In the genomic region with DNA sequence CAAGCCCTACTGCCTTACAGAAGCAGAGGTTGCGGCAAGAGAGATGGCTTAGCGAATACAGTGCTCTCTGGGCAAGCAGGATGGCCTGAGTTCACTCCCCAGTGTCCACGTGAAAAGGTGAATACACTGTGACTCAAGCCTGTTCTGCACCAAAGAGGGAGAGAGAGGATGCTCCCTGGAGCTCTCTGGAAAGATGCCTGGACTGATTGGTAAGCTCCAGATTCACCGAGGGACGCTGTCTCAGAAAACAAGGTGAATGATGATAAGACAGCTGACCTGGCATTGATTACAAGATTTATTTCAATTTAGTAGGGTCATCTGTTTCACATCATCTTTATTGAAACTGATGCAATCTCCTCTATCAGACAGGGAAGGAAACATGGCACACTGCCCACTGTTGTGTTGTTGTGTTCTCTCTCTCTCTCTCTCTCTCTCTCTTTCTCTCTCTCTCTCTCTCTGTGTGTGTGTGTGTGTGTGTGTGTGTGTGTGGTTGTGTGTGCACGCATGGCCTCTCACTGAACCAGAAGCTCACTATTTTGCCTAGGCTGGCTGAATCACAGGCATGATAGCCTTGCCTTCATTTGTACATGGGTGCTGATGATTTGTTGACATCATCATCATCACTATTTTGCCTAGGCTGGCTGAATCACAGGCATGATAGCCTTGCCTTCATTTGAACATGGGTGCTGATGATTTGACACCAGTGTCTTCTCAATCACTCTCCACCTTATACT, we compare ENCODE assay signal across 36 mouse cellular contexts. TPM values are rescaled to one million over a fixed set of nuclear protein-coding genes. Genes with fewer than 3 reads are reported as not detected.
A peak's percentile ranks its signal among the peaks of the same experiment; 100 is the strongest.
DNase-seq lines count a peak whose midpoint lies in the region; ATAC-seq and TF ChIP-seq lines count a peak whose summit lies in the region.
"Had no signal": no experiment of that assay in that cellular context is flagged by ENCODE, and none has a peak within 500 bp of the region (broad histone marks: within the 10 kb centered on the region; RNA-seq: fewer than 3 reads in every experiment).

No protein-coding gene starts in this region.

- intact Hi-C loops in heart, adult 2 months (cut with DNase I), result no loop called here

- TF ChIP-seq POLR2A in heart, adult 2 months (IDR thresholded peaks at IDR 0.05; ENCODE audit: insufficient read depth, low read depth, low read length), result no peak

- TF ChIP-seq EP300 in heart, adult 2 months (IDR thresholded peaks at IDR 0.05; ENCODE audit: insufficient read depth, low read depth, low read length), result no peak
- TF ChIP-seq EP300 in heart, postnatal 0 days (IDR thresholded peaks at IDR 0.05; ENCODE audit: low read depth), result no peak

- no peak overlapping the region for H3K27ac ChIP-seq in heart, embryonic 11.5 days (ENCODE audit: low read depth, low read length)
- no peak overlapping the region for H3K27ac ChIP-seq in heart, adult 2 months
- H3K27ac ChIP-seq in heart, postnatal 0 days (ENCODE audit: low read depth), result peak overlapping the region; percentile 72
- H3K27ac ChIP-seq: embryonic facial prominence, embryonic 10.5 days; forebrain, embryonic 15.5 days; hindbrain, embryonic 10.5 days; layer of hippocampus, adult 2 months; midbrain, embryonic 15.5 days; neural tube, embryonic 13.5 days had no signal

- no peaks in the 10 kb centered on the region for H3K4me1 ChIP-seq in heart, embryonic 11.5 days (ENCODE audit: control insufficient read depth, insufficient read depth, low read length)
- no peaks in the 10 kb centered on the region for H3K4me1 ChIP-seq in heart, adult 2 months (ENCODE audit: control insufficient read depth, insufficient read depth, low read length)
- peaks cover 16% of the 10 kb centered on the region; the same call in 1 of the 2 replicates for H3K4me1 ChIP-seq in heart, postnatal 0 days (ENCODE audit: control insufficient read depth, insufficient read depth)
- H3K4me1 ChIP-seq: midbrain, embryonic 15.5 days; neural tube, embryonic 13.5 days had no signal

- peak; percentile 25 for DNase-seq in adrenal gland, adult 2 months
- DNase-seq in adrenal gland, postnatal 36 days, result no peak
- no peak for DNase-seq in heart, adult 2 months
- DNase-seq in heart, postnatal 0 days (ENCODE audit: low spot score), result no peak
- no peak for DNase-seq in heart, adult 18-20 months
- peak; percentile 38 to 50 for DNase-seq in cerebellum, postnatal 25 days
- DNase-seq in frontal cortex, postnatal 10 days (ENCODE audit: low spot score in 2 of 2), result no peak
- DNase-seq: adrenal gland, postnatal 10 days; gastrocnemius, postnatal 10 days; kidney, postnatal 25 days; layer of hippocampus, postnatal 36 days; lung, postnatal 4 days; retina, postnatal 1 day; right cerebral cortex, postnatal 25 days; thymus, postnatal 14 days had no signal

- peak; percentile 53 for ATAC-seq in heart, embryonic 11.5 days (replicated peaks; ENCODE audit: insufficient number of reproducible peaks, low FRiP score, low TSS enrichment)
- peak; percentile 42 for ATAC-seq in heart, postnatal 0 days (ENCODE audit: insufficient read depth, low read depth)
- ATAC-seq: CD4-positive, CD25-positive, alpha-beta regulatory T cell, adult 4 months; forebrain, embryonic 15.5 days; hindbrain, embryonic 16.5 days; intestine, embryonic 16.5 days; midbrain, embryonic 15.5 days; Patski had no signal

- no peak overlapping the region for H3K4me2 ChIP-seq in heart, embryonic 11.5 days
- no peak overlapping the region for H3K4me2 ChIP-seq in heart, postnatal 0 days (ENCODE audit: low read depth, low read length)
- H3K4me2 ChIP-seq: forebrain, embryonic 15.5 days; midbrain, embryonic 15.5 days; neural tube, embryonic 13.5 days had no signal

- H3K27me3 ChIP-seq in heart, embryonic 11.5 days (ENCODE audit: control insufficient read depth, insufficient read depth, low read length), result no peaks in the 10 kb centered on the region
- H3K27me3 ChIP-seq in heart, adult 2 months (ENCODE audit: control insufficient read depth, insufficient read depth, low read length), result no peaks in the 10 kb centered on the region
- no peaks in the 10 kb centered on the region for H3K27me3 ChIP-seq in heart, postnatal 0 days (ENCODE audit: control insufficient read depth, insufficient read depth, low read length)
- H3K27me3 ChIP-seq: forebrain, embryonic 15.5 days; midbrain, embryonic 15.5 days; neural tube, embryonic 13.5 days; Patski had no signal

- no peak overlapping the region for H3K9ac ChIP-seq in heart, embryonic 11.5 days (ENCODE audit: low read depth, low read length)
- H3K9ac ChIP-seq in heart, adult 2 months (ENCODE audit: low read depth, low read length), result no peak overlapping the region
- H3K9ac ChIP-seq in heart, postnatal 0 days (replicated peaks; ENCODE audit: low read depth, low read length), result no peak overlapping the region
- H3K9ac ChIP-seq: forebrain, embryonic 15.5 days; midbrain, embryonic 15.5 days; neural tube, embryonic 13.5 days had no signal

- no peaks in the 10 kb centered on the region for H3K9me3 ChIP-seq in heart, embryonic 11.5 days (replicated peaks; ENCODE audit: control insufficient read depth, low read length)
- no peaks in the 10 kb centered on the region for H3K9me3 ChIP-seq in heart, postnatal 0 days (replicated peaks; ENCODE audit: control insufficient read depth, low read length)
- H3K9me3 ChIP-seq: embryonic facial prominence, embryonic 10.5 days; forebrain, embryonic 15.5 days; hindbrain, embryonic 10.5 days; midbrain, embryonic 15.5 days; neural tube, embryonic 13.5 days had no signal

- WGBS in heart, embryonic 11.5 days (ENCODE audit: insufficient replicate concordance), result 57% methylated on average over 6 of the region's 6 CpGs
- WGBS in heart, adult 2 months, result 54% methylated on average over 6 of the region's 6 CpGs
- WGBS in heart, postnatal 0 days, result 40% methylated on average over 6 of the region's 6 CpGs

- no peak overlapping the region for H3K4me3 ChIP-seq in heart, embryonic 11.5 days (ENCODE audit: low read depth, low read length)
- H3K4me3 ChIP-seq in heart, adult 2 months, result no peak overlapping the region
- no peak overlapping the region for H3K4me3 ChIP-seq in heart, postnatal 0 days (ENCODE audit: low read depth, low read length)
- H3K4me3 ChIP-seq: embryonic facial prominence, embryonic 10.5 days; forebrain, embryonic 15.5 days; hindbrain, embryonic 10.5 days; layer of hippocampus, adult 2 months; midbrain, embryonic 15.5 days; myocyte; neural tube, embryonic 13.5 days had no signal

- no peak for TF ChIP-seq CTCF in heart, adult 2 months (IDR thresholded peaks at IDR 0.05)
- no peak for TF ChIP-seq CTCF in heart, postnatal 0 days (IDR thresholded peaks at IDR 0.05; ENCODE audit: low read depth)

- no peaks in the 10 kb centered on the region for H3K79me2 ChIP-seq in heart, adult 2 months (replicated peaks; ENCODE audit: control insufficient read depth, insufficient read depth, low read length)

- H3K36me3 ChIP-seq in heart, embryonic 11.5 days (ENCODE audit: control insufficient read depth, insufficient read depth, low read length), result no peaks in the 10 kb centered on the region
- no peaks in the 10 kb centered on the region for H3K36me3 ChIP-seq in heart, adult 2 months (ENCODE audit: control insufficient read depth, insufficient read depth, low read length)
- no peaks in the 10 kb centered on the region for H3K36me3 ChIP-seq in heart, postnatal 0 days (replicated peaks; ENCODE audit: control insufficient read depth, insufficient read depth, low read length)
- H3K36me3 ChIP-seq: embryonic facial prominence, embryonic 10.5 days; forebrain, embryonic 15.5 days; hindbrain, embryonic 10.5 days; midbrain, embryonic 15.5 days; neural tube, embryonic 13.5 days had no signal

RNA-seq across cellular contexts. Expression of a gene that starts 10.5 kb away (rescaled TPM):
- 1 to 10 TPM; 1.8 to 2.3 TPM for total RNA-seq in adrenal gland, adult 2 months (2021)
- polyA plus RNA-seq in adrenal gland, adult 2 months (2012; rRNA removed), result 1.1 and 1.9 TPM in 2 replicates
- total RNA-seq in adrenal gland, postnatal 36 days (2021), result 1 to 10 TPM in 1 of 2 experiments, under 1 TPM in 1; 0.73 to 1.3 TPM
- polyA plus RNA-seq in heart, embryonic 11.5 days (2014; fragmentation: Nextera tagmentation; extraction: Ambion mirVana), result 0.26 and 0.49 TPM in 2 replicates
- not detected for total RNA-seq in heart, adult 2 months (2021)
- polyA plus RNA-seq in heart, adult 2 months (2012; rRNA removed), result not detected in 2 replicates
- not detected in 2 replicates for total RNA-seq in heart, postnatal 0 days (2014; rRNA removed; ENCODE audit: low replicate concordance)
- polyA plus RNA-seq in heart, postnatal 0 days (2015; fragmentation: Nextera tagmentation; extraction: Ambion mirVana), result 0.45 and 1.2 TPM in 2 replicates
- not detected for total RNA-seq in heart, adult 18-20 months (2021)
- total RNA-seq: common myeloid progenitor, adult 5-6 weeks; gastrocnemius, postnatal 10 days; granulocyte monocyte progenitor cell, adult 5-6 weeks; liver, adult 2 months; megakaryocyte-erythroid progenitor cell, adult 5-6 weeks had no signal
- polyA plus RNA-seq: CD4-positive, CD25-positive, alpha-beta regulatory T cell, adult 4 months; embryonic facial prominence, embryonic 10.5 days; limb, embryonic 11.5 days; liver, adult 2 months; liver, embryonic 16.5 days; lung, embryonic 16.5 days; myocyte; Patski; spleen, adult 2 months; testis, adult 2 months had no signal

RNA-seq across cellular contexts. Expression of a gene that starts 16.9 kb away (rescaled TPM):
- total RNA-seq in adrenal gland, adult 2 months (2021), result 10 to 100 TPM; 37.3 to 42.1 TPM
- 11.2 and 11.5 TPM in 2 replicates for polyA plus RNA-seq in adrenal gland, adult 2 months (2012; rRNA removed)
- total RNA-seq in adrenal gland, postnatal 36 days (2021), result 10 to 100 TPM; 43.1 to 44.2 TPM
- 52.0 and 52.7 TPM in 2 replicates for polyA plus RNA-seq in heart, embryonic 11.5 days (2014; fragmentation: Nextera tagmentation; extraction: Ambion mirVana)
- total RNA-seq in heart, adult 2 months (2021), result 10 to 100 TPM; 27.6 to 31.3 TPM
- 7.9 and 17.5 TPM in 2 replicates for polyA plus RNA-seq in heart, adult 2 months (2012; rRNA removed)
- 23.5 and 24.4 TPM in 2 replicates for total RNA-seq in heart, postnatal 0 days (2014; rRNA removed; ENCODE audit: low replicate concordance)
- 33.4 and 43.3 TPM in 2 replicates for polyA plus RNA-seq in heart, postnatal 0 days (2015; fragmentation: Nextera tagmentation; extraction: Ambion mirVana)
- total RNA-seq in heart, adult 18-20 months (2021), result 10 to 100 TPM; 30.5 to 31.0 TPM

Comparison
In these comparisons a context has a peak if more than half of its experiments do, and no peak if none do; other contexts are left out.
1. DNase-seq: peak in adrenal gland, adult 2 months (single experiment) and cerebellum, postnatal 25 days (2 of 2); none in adrenal gland, postnatal 36 days (0 of 2), heart, adult 2 months (0 of 2), heart, postnatal 0 days (single experiment), heart, adult 18-20 months (0 of 2) and frontal cortex, postnatal 10 days (0 of 2).